Mouse (Mus musculus) intestine, embryonic 16.5 days (tissue): ENCODE measurements around the gene Rps16. TPM values are rescaled to one million over a fixed set of nuclear protein-coding genes. Genes with fewer than 3 reads are reported as not detected.

Source experiments
- ATAC-seq: fragments of 200-750 bp; cut with Nextera tagmentation; 2 replicates; pipeline ENCODE4 v1.8.0; 2017; ENCODE audit warnings: moderate TSS enrichment, moderate library complexity
- H3K27ac ChIP-seq: fragments of 300-500 bp; sonication (generic); 2 replicates; pipeline ENCODE4 v1.5.1; 2014; ENCODE audit warnings: mild to moderate bottlenecking, low read length
- H3K27me3 ChIP-seq: fragments of 300-500 bp; sonication (generic); replicated peaks from 2 replicates; pipeline ENCODE4 v1.6.1; 2014; ENCODE audit warnings: low read length, control low read depth, mixed read lengths; ENCODE audit not compliant: control insufficient read depth, insufficient read depth
- H3K36me3 ChIP-seq: fragments of 300-500 bp; sonication (generic); 2 replicates; pipeline ENCODE4 v1.6.1; 2014; ENCODE audit warnings: low read length, control low read depth; ENCODE audit not compliant: control insufficient read depth, insufficient read depth
- H3K4me1 ChIP-seq: fragments of 300-500 bp; sonication (generic); 2 replicates; pipeline ENCODE4 v1.6.1; 2014; ENCODE audit warnings: low read length, control low read depth, mixed read lengths; ENCODE audit not compliant: control insufficient read depth, insufficient read depth
- H3K4me2 ChIP-seq: fragments of 300-500 bp; sonication (generic); 2 replicates; pipeline ENCODE4 v1.6.1; 2014; ENCODE audit warnings: low read depth, low read length, control low read depth
- H3K4me3 ChIP-seq: fragments of 300-500 bp; sonication (generic); 2 replicates; pipeline ENCODE4 v1.5.1; 2014; ENCODE audit warnings: mild to moderate bottlenecking, low read length
- H3K9ac ChIP-seq: fragments of 300-500 bp; sonication (generic); 2 replicates; pipeline ENCODE4 v1.6.1; 2014; ENCODE audit warnings: low read depth, low read length
- H3K9me3 ChIP-seq: fragments of 300-500 bp; sonication (generic); 2 replicates; pipeline ENCODE4 v1.6.1; 2016; ENCODE audit warnings: low read length, control low read depth; ENCODE audit not compliant: control insufficient read depth
- WGBS: fragments of 180-500 bp; shearing (Covaris S2); extraction: QIAGEN DNeasy Blood & Tissue Kit; methylation state at CpG from one replicate; pipeline ENCODE4 v1.1.7; 2014; 5-methylcytosine and 5-hydroxymethylcytosine counted together
- polyA plus RNA-seq: library from polyadenylated mRNA; unstranded; fragments of >200 nt; fragmentation: Nextera tagmentation; extraction: Ambion mirVana; gene quantifications from 2 replicates; pipeline ENCODE4 v1.2.1, GENCODE M21; 2015

Gene Rps16
- polyA plus RNA-seq, 1 experiment from 2014 or later: 1,010 TPM

DNA sequence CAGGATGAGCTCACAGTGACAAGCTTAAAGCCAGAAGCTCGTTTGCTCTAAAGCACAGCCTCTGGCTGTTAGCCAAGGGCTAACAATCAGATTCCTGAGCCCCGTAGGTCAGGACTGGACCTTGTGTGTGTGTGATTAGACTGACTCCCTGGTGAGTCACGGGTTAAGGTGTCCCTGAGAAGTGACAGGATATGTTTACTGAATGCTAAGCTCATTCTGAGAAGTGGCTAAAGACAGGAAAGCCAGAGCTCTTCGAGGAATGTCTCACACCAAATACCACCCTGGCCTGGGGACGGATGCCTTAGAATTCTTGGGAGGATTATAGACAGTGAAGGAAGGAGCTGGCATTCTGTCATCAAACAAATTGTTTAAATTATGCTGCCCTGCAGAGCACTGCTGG lies 7.5 kb downstream of the Rps16 start:
- Histone ChIP-seq H3K9me3 (no peaks in the 10 kb centered on the region), H3K4me2 (peak overlapping the region; percentile 10; the same call in 1 of the 2 replicates), H3K4me3 (no peak overlapping the region), H3K4me1 (peaks cover 24% of the 10 kb centered on the region), H3K27me3 (no peaks in the 10 kb centered on the region), H3K9ac (0 out of 2 replicates have a peak overlapping the region, but pooled peaks have one; percentile 7), H3K36me3 (peaks cover 39% of the 10 kb centered on the region), H3K27ac (peak overlapping the region; percentile 60)
- 3% methylated on average over 5 of the region's 5 CpGs for WGBS
- peak; percentile 29 for ATAC-seq

DNA sequence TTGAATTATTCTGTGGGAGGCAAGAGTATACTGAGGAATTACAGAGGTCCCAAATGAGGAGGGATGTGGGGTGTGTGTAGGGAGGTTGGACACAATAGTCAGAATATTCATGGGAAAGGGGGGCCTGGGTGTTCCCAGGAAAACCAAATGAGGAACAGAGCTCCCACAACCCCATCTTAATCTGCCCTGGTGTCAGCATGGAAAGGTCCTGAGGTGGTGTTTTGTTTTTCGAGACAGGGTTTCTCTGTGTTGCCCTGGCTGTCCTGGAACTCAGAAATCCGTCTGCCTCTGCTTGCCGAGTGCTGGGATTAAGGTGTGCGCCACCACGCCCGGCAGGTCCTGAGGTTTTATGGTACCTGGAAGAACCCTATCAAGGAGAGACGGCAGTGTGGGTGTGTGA lies 8.0 kb downstream of the Rps16 start:
- WGBS: 46% methylated on average over 7 of the region's 7 CpGs
- H3K9ac ChIP-seq: 0 out of 2 replicates have a peak overlapping the region, but pooled peaks have one; percentile 7
- H3K4me1 ChIP-seq: peaks cover 24% of the 10 kb centered on the region
- H3K27me3 ChIP-seq: no peaks in the 10 kb centered on the region
- no peak overlapping the region for H3K4me2 ChIP-seq
- H3K4me3 ChIP-seq: no peak overlapping the region
- ATAC-seq: no peak
- peak overlapping the region; percentile 60 for H3K27ac ChIP-seq
- H3K36me3 ChIP-seq: peaks cover 34% of the 10 kb centered on the region
- H3K9me3 ChIP-seq: no peaks in the 10 kb centered on the region

DNA sequence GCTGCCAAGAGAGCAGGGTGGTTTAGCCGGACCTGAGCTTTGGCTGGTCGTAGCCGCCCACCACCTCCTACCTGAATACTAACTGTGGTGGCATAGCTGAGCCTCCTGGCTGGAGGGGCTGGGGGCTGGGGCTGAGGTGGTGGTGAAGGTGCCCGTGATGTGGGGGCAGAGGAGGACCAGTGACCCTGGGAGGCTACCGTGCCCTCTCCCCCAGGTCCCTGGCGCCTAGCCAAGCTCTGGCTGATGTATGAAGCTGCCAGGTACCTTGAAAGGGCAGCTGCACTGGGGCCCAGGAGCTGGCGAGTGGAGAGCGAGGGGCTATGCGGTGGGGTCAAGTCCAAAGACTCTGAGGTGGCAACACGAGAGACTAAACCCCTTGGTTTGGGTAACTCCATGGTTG lies 9.4 kb downstream of the Rps16 start:
- no peak for ATAC-seq
- Histone ChIP-seq H3K9ac (no peak overlapping the region), H3K4me1 (peaks cover 24% of the 10 kb centered on the region), H3K27ac (no peak overlapping the region), H3K4me2 (no peak overlapping the region), H3K27me3 (no peaks in the 10 kb centered on the region), H3K4me3 (no peak overlapping the region), H3K36me3 (peaks cover 25% of the 10 kb centered on the region), H3K9me3 (no peaks in the 10 kb centered on the region)
- WGBS: 88% methylated on average over 10 of the region's 10 CpGs

DNA sequence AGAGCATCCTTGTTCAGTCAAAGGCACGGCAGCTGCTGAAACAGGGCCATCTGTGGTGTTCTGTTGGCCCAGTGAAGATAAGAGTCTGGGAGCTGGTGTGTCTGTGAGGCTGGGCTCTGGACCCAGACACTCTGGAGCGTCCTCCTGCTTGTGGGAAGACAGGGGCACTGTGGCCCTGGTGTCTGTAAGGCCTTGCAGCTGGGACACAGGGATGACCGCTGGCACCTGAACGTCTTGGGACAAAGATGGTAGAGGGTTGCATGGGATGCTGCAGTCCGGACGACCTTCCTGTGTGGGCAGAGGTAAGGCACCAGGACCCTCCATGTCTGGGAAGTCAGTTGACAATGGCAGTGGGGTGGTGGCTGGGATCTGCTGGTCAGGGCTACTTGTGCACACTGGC lies 9.8 kb downstream of the Rps16 start:
- Histone ChIP-seq H3K4me3 (no peak overlapping the region), H3K27me3 (no peaks in the 10 kb centered on the region), H3K27ac (no peak overlapping the region), H3K4me1 (peaks cover 24% of the 10 kb centered on the region), H3K4me2 (no peak overlapping the region), H3K9ac (no peak overlapping the region), H3K9me3 (no peaks in the 10 kb centered on the region), H3K36me3 (peaks cover 26% of the 10 kb centered on the region)
- ATAC-seq: no peak
- WGBS: 96% methylated on average over 6 of the region's 6 CpGs

DNA sequence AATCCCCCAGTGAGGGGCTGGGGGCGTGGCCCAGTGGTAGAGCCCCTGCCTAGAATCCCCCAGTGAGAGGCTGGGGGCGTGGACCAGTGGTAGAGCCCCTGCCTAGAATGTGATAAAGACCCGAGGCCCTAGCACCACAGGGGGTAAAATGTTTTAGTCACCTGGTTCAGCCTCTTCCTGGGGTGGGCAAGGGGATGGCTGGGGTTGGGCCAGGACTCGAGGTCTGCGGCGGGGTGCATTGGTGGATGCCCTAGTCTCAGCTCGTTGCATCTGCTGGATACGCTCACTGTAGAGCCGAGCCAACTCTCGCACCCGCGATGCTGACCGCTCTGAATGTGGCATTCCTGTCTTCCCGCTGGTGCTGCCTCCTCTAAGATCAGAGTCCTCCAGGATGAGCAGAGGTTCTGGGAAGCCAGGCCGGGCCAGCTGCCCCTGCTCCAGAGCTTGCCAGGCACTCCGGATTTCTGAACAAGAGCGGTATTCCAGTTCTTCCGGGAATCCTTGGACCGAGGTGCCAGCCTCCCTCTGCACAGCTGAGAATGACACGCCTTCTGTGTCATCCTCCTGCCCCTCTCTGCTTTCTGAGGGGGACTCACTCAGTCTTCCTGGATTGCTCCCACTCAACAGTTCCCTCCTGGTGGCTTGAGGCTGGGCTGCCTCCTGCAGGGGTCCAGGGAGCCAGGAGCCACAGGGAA lies 11.3 kb downstream of the Rps16 start:
- ATAC-seq: no peak
- WGBS: 96% methylated on average over 20 of the region's 20 CpGs
- Histone ChIP-seq H3K4me3 (no peak overlapping the region), H3K27ac (no peak overlapping the region), H3K4me1 (peaks cover 22% of the 10 kb centered on the region), H3K9ac (no peak overlapping the region), H3K27me3 (no peaks in the 10 kb centered on the region), H3K9me3 (no peaks in the 10 kb centered on the region), H3K36me3 (peaks cover 26% of the 10 kb centered on the region), H3K4me2 (no peak overlapping the region)

DNA sequence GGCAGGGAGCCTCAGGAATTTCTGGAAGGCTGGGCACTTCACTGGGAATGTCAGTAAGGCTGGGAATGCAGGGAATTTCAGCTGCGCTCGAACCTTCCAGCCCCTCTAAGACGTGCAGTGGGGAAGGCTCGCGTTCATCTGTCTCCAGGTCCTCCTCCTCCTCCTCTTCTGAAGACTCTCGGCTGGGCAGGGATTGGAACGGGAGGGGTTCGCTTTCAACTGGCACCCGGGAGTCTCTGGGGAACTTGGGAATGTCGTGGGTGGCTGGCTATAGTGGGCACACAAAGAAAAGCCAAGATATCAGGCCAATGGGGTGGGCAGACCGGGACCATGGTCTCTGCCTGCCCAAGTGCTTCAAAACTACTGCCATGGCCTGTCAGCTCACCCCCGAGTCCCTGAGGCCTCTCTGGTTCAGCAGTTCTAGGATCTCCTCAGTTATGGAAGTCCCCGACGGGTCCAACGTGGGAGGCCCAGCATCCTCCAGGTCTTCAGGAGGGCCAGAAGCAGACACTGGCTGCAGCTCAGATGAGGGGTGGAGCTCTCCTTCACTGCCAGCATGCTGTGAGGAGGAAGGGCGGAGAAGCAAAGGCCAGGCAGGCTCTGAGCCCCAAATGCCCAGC lies 12.1 kb downstream of the Rps16 start:
- no peak for ATAC-seq
- H3K9ac ChIP-seq: no peak overlapping the region
- no peaks in the 10 kb centered on the region for H3K27me3 ChIP-seq
- peaks cover 28% of the 10 kb centered on the region for H3K36me3 ChIP-seq
- H3K27ac ChIP-seq: no peak overlapping the region
- WGBS: 81% methylated on average over 16 of the region's 16 CpGs
- H3K4me3 ChIP-seq: no peak overlapping the region
- no peak overlapping the region for H3K4me2 ChIP-seq
- no peaks in the 10 kb centered on the region for H3K9me3 ChIP-seq
- H3K4me1 ChIP-seq: peaks cover 14% of the 10 kb centered on the region

DNA sequence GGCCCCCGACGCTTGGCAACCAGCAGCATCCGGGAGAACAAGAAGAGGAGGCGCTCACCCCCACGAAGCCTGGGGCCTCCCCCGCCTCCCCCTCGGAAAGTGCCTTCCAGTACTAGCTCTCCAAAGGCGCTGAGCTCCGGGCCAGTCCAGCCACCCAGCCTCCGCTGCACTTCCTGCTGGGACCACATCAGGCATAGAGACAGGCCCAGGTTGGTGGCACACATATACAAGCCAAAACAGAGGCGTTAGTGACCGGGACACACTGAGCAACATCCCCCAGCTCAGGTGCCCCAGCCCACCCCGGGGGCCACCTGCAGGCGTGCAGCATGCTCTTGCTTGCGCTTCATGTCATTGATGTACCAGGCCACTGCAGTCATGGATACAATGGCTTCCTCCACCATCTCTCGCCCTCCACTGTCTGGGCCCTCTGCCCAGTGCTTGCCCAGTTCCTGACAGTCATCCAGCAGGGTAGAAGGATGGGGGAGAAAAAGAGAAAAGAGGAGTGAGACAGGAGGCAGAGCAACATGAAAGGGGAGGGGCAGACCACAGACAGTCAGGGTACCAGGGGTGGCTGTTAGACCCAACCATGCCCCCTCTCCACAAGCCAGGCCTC lies 17.3 kb downstream of the Rps16 start:
- WGBS: 94% methylated on average over 16 of the region's 16 CpGs
- Histone ChIP-seq H3K4me3 (no peak overlapping the region), H3K27me3 (no peaks in the 10 kb centered on the region), H3K4me2 (no peak overlapping the region), H3K4me1 (peaks cover 17% of the 10 kb centered on the region), H3K9ac (no peak overlapping the region), H3K9me3 (no peaks in the 10 kb centered on the region), H3K36me3 (peaks cover 16% of the 10 kb centered on the region), H3K27ac (no peak overlapping the region)
- ATAC-seq: no peak

DNA sequence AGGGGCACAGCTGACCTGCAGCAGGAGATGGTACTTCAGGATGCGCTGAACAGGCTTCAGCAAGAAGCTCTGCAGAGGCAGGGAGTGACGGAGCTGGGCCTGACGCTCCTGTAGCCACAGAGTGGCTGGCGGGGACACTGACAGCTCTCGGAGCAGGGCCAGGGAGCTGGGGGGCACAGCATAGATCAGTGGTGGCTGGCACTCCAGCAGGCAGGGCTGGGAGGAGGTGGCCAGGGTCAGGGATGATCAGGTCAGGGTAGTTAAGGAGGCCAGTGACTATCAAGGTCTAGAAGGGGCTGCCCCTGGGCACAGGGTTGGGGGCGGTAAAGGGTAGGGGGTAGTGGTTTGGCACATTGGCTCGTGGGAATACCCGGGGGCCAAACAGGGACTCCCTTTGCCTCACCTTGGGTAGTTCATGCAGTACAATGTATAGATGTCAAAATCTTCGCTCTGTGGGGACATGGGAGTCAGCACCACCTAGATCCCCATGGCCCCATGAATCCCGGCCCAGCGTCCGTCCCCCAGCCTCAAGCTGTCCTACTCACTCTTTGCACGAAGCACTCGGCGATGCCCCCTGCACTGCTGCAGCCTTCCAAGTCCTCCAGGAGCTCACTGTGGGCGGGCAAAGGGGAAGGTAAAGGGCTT lies 17.9 kb downstream of the Rps16 start:
- H3K4me2 ChIP-seq: no peak overlapping the region
- peaks cover 14% of the 10 kb centered on the region for H3K36me3 ChIP-seq
- H3K27me3 ChIP-seq: no peaks in the 10 kb centered on the region
- 92% methylated on average over 16 of the region's 16 CpGs for WGBS
- H3K4me3 ChIP-seq: no peak overlapping the region
- H3K9ac ChIP-seq: no peak overlapping the region
- H3K27ac ChIP-seq: no peak overlapping the region
- H3K9me3 ChIP-seq: no peaks in the 10 kb centered on the region
- H3K4me1 ChIP-seq: peaks cover 17% of the 10 kb centered on the region
- no peak for ATAC-seq

DNA sequence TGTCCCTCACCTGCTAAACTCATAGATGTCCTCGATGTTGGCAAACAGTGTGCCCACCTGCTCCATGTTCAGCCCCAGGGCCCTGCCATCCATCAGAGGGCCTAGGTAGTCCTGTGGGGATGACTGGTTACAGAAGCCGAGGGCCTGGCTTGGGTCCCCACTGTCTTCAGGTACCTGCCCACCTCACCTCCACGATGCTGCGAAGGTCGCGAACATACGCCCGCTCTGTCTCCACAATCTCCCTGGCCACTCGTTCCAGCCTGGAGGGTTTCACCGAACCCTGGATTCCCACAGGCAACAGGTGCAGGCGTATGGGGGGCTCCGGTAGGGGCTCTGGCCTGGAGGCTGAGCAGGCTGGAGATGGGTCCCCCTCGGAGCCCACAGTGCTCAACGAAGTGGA lies 19.6 kb downstream of the Rps16 start:
- Histone ChIP-seq H3K9ac (peak overlapping the region; percentile 95), H3K4me3 (peak overlapping the region; percentile 83), H3K4me1 (peaks cover 28% of the 10 kb centered on the region), H3K9me3 (no peaks in the 10 kb centered on the region), H3K36me3 (peaks cover 9% of the 10 kb centered on the region), H3K27me3 (no peaks in the 10 kb centered on the region), H3K4me2 (peak overlapping the region; percentile 88), H3K27ac (no peak overlapping the region)
- ATAC-seq: no peak
- WGBS: 88% methylated on average over 14 of the region's 14 CpGs
